Mouse (Mus musculus) limb, embryonic 14.5 days (tissue): ENCODE data around the gene Dcaf6. TPM values are rescaled to one million over a fixed set of nuclear protein-coding genes. Genes with fewer than 3 reads are reported as not detected.
"Not testable (repeated sequence)": the region's sequence is repeated elsewhere in the genome, so short reads cannot be mapped to it uniquely, and the experiment has no call there.

Experiments used
- ATAC-seq: fragments of 200-750 bp; cut with Nextera tagmentation; 2 replicates; pipeline ENCODE4 v1.8.0; 2017; ENCODE audit warnings: low read depth, moderate number of reproducible peaks, moderate TSS enrichment; ENCODE audit not compliant: low FRiP score
- DNase-seq: peaks from one replicate; pipeline ENCODE4 v3.0.0-alpha.2; 2015; ENCODE audit warnings: low spot score
- H3K27ac ChIP-seq: fragments of 300-500 bp; sonication (generic); replicated peaks from 2 replicates; pipeline ENCODE4 v1.5.1; 2014; ENCODE audit warnings: low read depth, mild to moderate bottlenecking, low read length, moderate library complexity, mixed read lengths
- H3K27me3 ChIP-seq: fragments of 300-500 bp; sonication (generic); 2 replicates; pipeline ENCODE4 v1.6.1; 2014; ENCODE audit warnings: low read length, mixed read lengths; ENCODE audit not compliant: control insufficient read depth, insufficient read depth
- H3K36me3 ChIP-seq: fragments of 300-500 bp; sonication (generic); 2 replicates; pipeline ENCODE4 v1.6.1; 2014; ENCODE audit warnings: mild to moderate bottlenecking, low read length, moderate library complexity, mixed read lengths; ENCODE audit not compliant: control insufficient read depth, insufficient read depth
- H3K4me1 ChIP-seq: fragments of 300-500 bp; sonication (generic); 2 replicates; pipeline ENCODE4 v1.6.1; 2014; ENCODE audit warnings: antibody characterized with exemption, low read length, mixed read lengths; ENCODE audit not compliant: control insufficient read depth, insufficient read depth
- H3K4me2 ChIP-seq: fragments of 300-500 bp; sonication (generic); replicated peaks from 2 replicates; pipeline ENCODE4 v1.6.1; 2014; ENCODE audit warnings: low read depth, mild to moderate bottlenecking, low read length, moderate library complexity; ENCODE audit not compliant: severe bottlenecking
- H3K4me3 ChIP-seq: fragments of 300-500 bp; sonication (generic); replicated peaks from 2 replicates; pipeline ENCODE4 v1.5.1; 2014; ENCODE audit warnings: low read length
- H3K9ac ChIP-seq: fragments of 300-500 bp; sonication (generic); 2 replicates; pipeline ENCODE4 v1.6.1; 2014; ENCODE audit warnings: mild to moderate bottlenecking, low read depth, low read length, moderate library complexity; ENCODE audit not compliant: severe bottlenecking
- H3K9me3 ChIP-seq: fragments of 300-500 bp; sonication (generic); 2 replicates; pipeline ENCODE4 v1.6.1; 2016; ENCODE audit warnings: low read length; ENCODE audit not compliant: control insufficient read depth
- POLR2A ChIP-seq: fragments of 200-500 bp; IDR thresholded peaks from 2 replicates; pipeline ENCODE4 v1.8.0; 2012; ENCODE audit warnings: inconsistent platforms, mild to moderate bottlenecking, moderate library complexity, borderline replicate concordance; ENCODE audit not compliant: insufficient read depth, insufficient read length; ENCODE audit errors: extremely low read depth
- WGBS: fragments of 180-500 bp; shearing (Covaris S2); extraction: QIAGEN DNeasy Blood & Tissue Kit; methylation state at CpG from one replicate; pipeline ENCODE4 v1.1.7; 2014; 5-methylcytosine and 5-hydroxymethylcytosine counted together
- polyA plus RNA-seq, 2 experiments: library from polyadenylated mRNA; depleted of rRNA in 1 of 2; stranded (reverse) in 1 of 2; unstranded in 1 of 2; fragments of >200 nt; fragmentation: Nextera tagmentation in 1 of 2; extraction: Ambion mirVana in 1 of 2; gene quantifications; 2 replicates each; pipeline versions ENCODE4 v1.2.1 to v1.2.3; 2012 to 2014

The Dcaf6 gene
- polyA plus RNA-seq, 2 experiments, result 20.7 to 42.9 TPM

GRCm38 (mm10) chr1:165342126-165342525 is 118.1 kb downstream of the Dcaf6 start:
- Histone ChIP-seq H3K27me3 (no peaks in the 10 kb centered on the region), H3K27ac (no peak overlapping the region), H3K9ac (no peak overlapping the region), H3K9me3 (no peaks in the 10 kb centered on the region), H3K4me3 (no peak overlapping the region), H3K4me2 (no peak overlapping the region), H3K4me1 (peaks cover 9% of the 10 kb centered on the region), H3K36me3 (peaks cover 4% of the 10 kb centered on the region; the same call in 1 of the 2 replicates)
- no peak for TF ChIP-seq POLR2A
- 75% methylated on average over 7 of the region's 7 CpGs for WGBS
- DNase-seq (no peak), ATAC-seq (no peak)

- Histone ChIP-seq H3K27me3 (no peaks in the 10 kb centered on the region), H3K4me2 (no peak overlapping the region), H3K4me3 (no peak overlapping the region), H3K36me3 (peaks cover 13% of the 10 kb centered on the region; the same call in 1 of the 2 replicates), H3K9ac (no peak overlapping the region), H3K4me1 (0 out of 2 replicates have a peak, but pooled peaks cover 3% of the 10 kb centered on the region), H3K27ac (no peak overlapping the region), H3K9me3 (no peaks in the 10 kb centered on the region)
- TF ChIP-seq POLR2A, result no peak
- no peak for ATAC-seq
- whole genome bisulfite sequencing, result 65% methylated on average over 3 of the region's 3 CpGs
- DNase-seq, result no peak
These were observed 127.5 kb downstream of the Dcaf6 start for GRCm38 (mm10) chr1:165332797-165333196.

- no peak for TF ChIP-seq POLR2A
- H3K4me2 ChIP-seq, result no peak overlapping the region
- no peak overlapping the region for H3K4me3 ChIP-seq
- no peak overlapping the region for H3K27ac ChIP-seq
- no peak for DNase-seq
- peaks cover 10% of the 10 kb centered on the region; the same call in 1 of the 2 replicates for H3K36me3 ChIP-seq
- H3K9ac ChIP-seq, result no peak overlapping the region
- no peaks in the 10 kb centered on the region for H3K27me3 ChIP-seq
- no peaks in the 10 kb centered on the region for H3K9me3 ChIP-seq
- ATAC-seq, result no peak
- 0 out of 2 replicates have a peak, but pooled peaks cover 4% of the 10 kb centered on the region for H3K4me1 ChIP-seq
These were observed 129.4 kb downstream of the Dcaf6 start for GRCm38 (mm10) chr1:165330859-165331258.

- not testable (repeated sequence) for H3K4me3 ChIP-seq, H3K9me3 ChIP-seq, DNase-seq, H3K27ac ChIP-seq, H3K4me2 ChIP-seq, ATAC-seq, H3K9ac ChIP-seq, H3K4me1 ChIP-seq, H3K27me3 ChIP-seq
- peaks cover 24% of the 10 kb centered on the region for H3K36me3 ChIP-seq
- 86% methylated on average over 17 of the region's 17 CpGs for WGBS
These were observed 131.6 kb downstream of the Dcaf6 start for GRCm38 (mm10) chr1:165328384-165329289.

- Histone ChIP-seq H3K4me1 (0 out of 2 replicates have a peak, but pooled peaks cover 4% of the 10 kb centered on the region), H3K9ac (no peak overlapping the region), H3K27me3 (no peaks in the 10 kb centered on the region), H3K9me3 (no peaks in the 10 kb centered on the region), H3K36me3 (peaks cover 30% of the 10 kb centered on the region), H3K4me3 (no peak overlapping the region), H3K27ac (no peak overlapping the region), H3K4me2 (no peak overlapping the region)
- WGBS, result 32% methylated on average over 5 of the region's 5 CpGs
- DNase-seq (no peak), ATAC-seq (no peak)
- no peak for TF ChIP-seq POLR2A
These were observed 132.4 kb downstream of the Dcaf6 start for GRCm38 (mm10) chr1:165327831-165328230.
